Mouse (Mus musculus) lung, adult 2 months (tissue): ENCODE results near the gene Cryaa.

Experiments
- CTCF ChIP-seq: fragments of 200-500 bp; IDR thresholded peaks from 2 replicates; pipeline ENCODE4 v1.5.1; 2011; ENCODE audit warnings: mild to moderate bottlenecking, low read length, control low read depth; ENCODE audit not compliant: insufficient read depth
- POLR2A ChIP-seq: fragments of 200-500 bp; IDR thresholded peaks from 2 replicates; pipeline ENCODE4 v1.6.1; 2011; ENCODE audit warnings: low read depth, mild to moderate bottlenecking, control low read depth, low read length, borderline replicate concordance; ENCODE audit errors: extremely low read depth

GRCm38 (mm10) chr17:31731038-31731437, 53.4 kb downstream of the Cryaa start:
- TF ChIP-seq CTCF (no peak), POLR2A (no peak)
